Mouse (Mus musculus) erythroid progenitor cell, adult 5-6 weeks (primary cell): ENCODE results near the gene Ldb2. TPM values are rescaled to one million over a fixed set of nuclear protein-coding genes. Genes with fewer than 3 reads are reported as not detected.

ENCODE experiments used
- ATAC-seq: replicated peaks from 2 replicates; pipeline ENCODE4 v1.8.0; 2016; ENCODE audit warnings: moderate number of reproducible peaks, mild to moderate bottlenecking, moderate TSS enrichment, inconsistent platforms; ENCODE audit not compliant: poor library complexity, low FRiP score, severe bottlenecking
- total RNA-seq, 2 experiments: library from RNA; stranded (forward) in 1 of 2; stranded (reverse) in 1 of 2; fragments of 150-400 nt in 1 of 2; fragments of 186-747, 209-891 nt in 1 of 2; gene quantifications; 2 replicates each; pipeline versions ENCODE4 v1.2.3 to v1.2.4; 2015 to 2017; ENCODE audit warnings: low replicate concordance in 2 of 2

Gene Ldb2
- total RNA-seq (2015; ENCODE audit: low replicate concordance) (1.3 TPM in 1 of 2 replicates, not detected in the other), total RNA-seq (2017; ENCODE audit: low replicate concordance) (not detected in 2 replicates)

DNA sequence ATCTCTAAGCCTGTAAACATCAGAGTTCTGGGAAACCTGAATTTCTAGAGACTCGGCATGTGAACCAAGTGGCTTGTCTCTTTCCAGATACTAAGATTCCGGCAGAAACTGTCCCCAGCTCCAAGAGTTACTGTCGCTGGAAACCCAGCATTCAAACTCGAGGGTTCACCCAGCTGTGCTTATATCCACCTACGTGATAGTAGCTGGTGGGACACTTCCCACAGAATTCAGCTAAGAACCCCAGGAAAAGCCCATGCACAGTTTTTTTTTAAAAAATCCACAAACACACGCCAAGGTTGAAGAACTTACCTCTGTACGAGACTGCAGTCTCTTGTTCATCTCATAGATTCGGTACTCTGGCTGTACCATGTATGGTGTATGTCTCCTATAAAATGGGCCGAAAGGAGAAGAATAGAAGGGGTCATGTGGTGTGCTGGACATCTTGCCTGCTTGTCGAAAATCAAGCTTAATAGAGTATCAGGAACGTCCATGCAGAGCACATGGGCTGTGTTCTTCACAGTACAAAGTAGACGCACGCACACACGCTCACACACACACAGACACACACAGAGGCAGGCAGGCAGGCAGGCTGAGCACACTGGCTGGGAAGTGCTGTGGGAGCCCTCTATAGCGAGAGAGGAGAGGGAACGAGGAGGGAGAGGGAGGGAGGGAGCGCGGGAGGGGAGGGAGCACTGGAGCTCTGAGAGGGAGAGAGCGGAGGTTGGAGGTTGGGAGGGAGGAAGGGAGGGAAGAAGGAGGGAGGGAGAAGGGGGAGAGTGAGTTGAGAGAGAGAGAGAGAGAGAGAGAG, at the start of gene Ldb2:
Gene Ldb2 (minus strand): TSS at position 628 of the 808 bp plus-strand sequence.
- no peak for ATAC-seq

DNA sequence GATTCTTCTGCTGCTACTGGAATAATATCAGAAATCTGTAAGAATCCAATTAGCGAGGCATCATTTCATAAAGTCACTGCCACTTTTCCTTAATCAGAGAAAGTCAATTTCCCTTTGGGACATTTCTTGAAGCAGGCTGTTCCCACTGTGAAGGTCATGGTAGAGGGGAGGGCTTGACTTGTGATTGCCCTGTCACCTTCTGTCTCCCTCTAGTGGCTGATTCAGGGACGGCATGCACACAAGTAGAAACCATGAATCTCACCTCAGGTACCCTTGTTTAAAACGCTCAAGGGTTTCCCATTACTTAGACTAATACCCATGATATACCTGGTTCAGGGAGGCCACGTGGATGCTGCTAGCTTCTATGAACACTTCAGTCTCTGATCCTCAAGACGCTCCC, 31.8 kb upstream of the Ldb2 start:
- no peak for ATAC-seq

DNA sequence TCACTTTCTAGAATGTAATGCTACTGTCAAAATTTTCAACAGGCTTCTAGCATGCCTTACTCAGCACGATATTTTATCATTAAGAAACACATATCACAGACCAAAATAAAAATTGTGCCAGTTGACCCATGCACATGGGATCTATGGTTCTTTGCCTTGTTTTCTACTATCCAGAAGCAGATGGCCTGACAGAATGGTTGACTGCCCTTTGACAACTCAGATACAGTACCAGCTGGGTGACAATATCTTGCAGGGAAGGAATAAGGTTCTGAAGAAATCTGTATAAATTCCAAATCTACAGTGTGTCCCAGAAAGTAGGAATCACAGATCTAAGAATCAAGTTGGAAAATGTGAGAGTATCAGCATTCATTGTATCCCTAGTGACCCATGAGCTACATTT, 16.0 kb upstream of the Ldb2 start:
- ATAC-seq = no peak

DNA sequence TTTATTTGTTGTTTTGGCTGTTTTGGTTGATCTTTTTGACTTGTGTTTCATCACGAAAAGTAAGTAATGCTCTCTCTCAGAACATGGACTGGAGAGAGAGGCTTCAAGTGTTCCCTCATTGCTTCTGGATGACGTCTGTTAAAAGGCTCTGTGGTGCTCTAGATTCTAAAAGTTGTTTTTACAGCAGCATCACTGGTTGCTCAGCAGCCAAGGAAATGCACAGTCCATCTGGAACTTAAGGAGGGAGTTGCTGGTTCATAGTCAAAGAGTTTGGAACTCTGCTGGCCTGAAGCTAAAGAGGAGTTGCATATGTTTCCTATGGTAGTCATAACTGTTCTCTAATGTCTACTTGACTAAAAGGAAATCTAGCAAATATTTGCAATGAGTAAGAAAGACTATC, 6.5 kb upstream of the Ldb2 start:
- no peak for ATAC-seq

DNA sequence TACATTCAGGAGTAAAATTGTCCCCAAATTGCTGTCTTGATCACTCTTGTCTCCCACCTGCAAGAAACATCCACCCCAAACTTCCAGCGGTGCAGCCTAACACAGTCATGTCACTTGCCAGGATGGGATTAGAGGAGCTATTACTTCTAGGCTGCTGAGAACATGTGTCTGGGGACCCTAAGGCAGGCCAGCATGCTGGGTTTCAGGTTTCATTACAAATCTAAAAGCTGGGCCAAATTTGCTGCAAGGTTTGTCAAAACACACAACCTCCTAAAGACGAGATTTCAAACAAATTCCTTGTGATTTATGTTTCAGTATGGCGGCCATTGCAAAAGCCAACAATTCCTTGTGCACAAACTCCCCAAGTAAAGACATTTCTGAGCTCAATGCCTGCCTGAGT, 1.6 kb upstream of the Ldb2 start:
- no peak for ATAC-seq

DNA sequence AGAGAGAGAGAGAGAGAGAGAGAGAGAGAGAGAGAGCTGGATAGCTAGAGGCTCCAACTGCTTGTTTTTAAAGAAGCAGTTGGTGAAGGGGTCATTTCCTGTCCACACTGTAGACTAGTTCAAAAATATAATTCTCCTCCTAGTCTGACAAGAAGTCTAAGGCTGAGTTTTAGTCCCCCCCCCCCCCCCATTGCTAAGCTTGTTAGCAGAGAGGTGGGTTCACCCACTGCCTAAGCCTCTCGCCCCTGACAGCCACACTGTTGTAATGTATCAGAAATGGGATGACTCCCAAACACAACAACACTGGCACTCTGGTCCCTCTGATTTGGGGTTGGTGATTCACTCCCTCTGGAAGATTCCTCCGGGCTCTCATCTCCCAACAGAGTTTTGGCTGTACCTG, 381 bp upstream of the Ldb2 start:
- ATAC-seq = no peak

DNA sequence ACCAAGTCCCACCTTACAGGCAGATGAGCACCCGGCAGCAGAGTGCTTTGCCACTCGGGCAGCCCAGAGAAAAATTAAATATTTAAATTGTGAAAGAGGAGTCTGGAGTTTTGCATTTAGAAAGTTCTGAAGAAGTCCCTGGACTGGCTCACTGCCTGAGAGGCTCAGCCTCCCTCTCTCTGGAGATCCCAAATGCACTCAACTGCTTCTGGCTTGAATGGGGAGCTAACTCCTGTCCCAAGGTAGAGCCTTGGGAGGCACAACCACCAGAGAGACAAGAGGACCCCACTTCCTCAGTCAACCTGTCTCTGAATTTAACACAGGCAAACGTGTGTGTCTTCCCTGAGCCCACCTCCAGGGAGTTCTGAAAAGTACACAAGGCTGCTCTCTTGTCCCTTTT, 987 bp downstream of the Ldb2 start:
- no peak for ATAC-seq

DNA sequence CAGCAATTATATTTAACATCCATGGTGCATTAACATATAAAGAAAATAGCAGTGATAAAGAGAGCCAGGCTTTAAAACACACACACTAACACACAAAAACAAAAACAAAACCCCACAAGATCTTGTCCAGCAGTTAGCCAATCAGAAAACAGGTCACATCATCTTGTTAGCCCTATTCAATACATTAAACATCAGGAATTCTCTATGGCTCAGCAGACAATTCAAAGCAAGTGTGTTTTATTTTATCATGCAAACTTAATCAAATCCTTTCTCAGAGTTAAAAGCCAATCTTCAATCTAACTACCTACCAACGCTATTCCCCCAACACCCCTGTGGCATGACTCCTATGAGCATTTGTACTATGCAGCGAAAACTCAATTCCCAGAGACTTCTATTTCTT, 1.4 kb downstream of the Ldb2 start:
- ATAC-seq = no peak

DNA sequence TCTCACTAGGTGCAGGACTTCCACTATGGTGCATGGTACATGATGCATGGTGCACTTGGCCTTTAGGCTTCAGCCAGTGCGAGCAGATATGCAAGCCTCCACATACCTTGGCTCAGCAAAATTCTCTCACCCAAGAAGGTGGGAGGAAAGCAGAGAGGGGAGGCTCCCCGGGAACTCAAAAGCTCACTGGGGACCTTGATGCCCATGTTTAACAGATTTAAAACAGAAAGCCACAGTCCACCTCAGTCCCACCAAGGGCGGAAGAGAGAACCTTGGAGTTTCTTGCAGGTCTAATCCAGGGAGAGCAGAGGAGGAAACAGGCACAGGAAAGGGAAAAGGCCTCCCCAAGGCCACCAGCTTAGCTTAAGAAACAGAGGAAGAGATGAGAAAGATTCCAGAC, 14.9 kb downstream of the Ldb2 start:
- ATAC-seq = no peak

DNA sequence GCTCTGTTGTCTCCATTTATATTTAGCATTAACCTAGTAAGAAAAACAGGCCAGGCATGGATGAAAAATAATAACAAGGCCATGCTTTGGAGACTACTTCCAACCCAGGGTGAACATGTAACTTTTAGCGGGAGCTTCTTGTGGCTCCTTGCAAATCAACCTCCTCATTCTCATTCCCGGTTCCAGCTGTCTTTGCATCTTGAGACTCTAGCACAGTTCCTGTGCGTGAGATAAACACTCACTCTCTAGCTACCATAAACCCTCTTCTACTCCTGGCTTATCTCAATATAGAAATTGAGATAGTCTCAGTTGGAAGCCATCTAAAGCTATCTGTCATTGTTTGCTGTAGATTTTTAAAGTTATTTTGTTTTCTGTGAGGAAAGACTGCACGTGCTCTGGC, 20.1 kb downstream of the Ldb2 start:
- no peak for ATAC-seq

DNA sequence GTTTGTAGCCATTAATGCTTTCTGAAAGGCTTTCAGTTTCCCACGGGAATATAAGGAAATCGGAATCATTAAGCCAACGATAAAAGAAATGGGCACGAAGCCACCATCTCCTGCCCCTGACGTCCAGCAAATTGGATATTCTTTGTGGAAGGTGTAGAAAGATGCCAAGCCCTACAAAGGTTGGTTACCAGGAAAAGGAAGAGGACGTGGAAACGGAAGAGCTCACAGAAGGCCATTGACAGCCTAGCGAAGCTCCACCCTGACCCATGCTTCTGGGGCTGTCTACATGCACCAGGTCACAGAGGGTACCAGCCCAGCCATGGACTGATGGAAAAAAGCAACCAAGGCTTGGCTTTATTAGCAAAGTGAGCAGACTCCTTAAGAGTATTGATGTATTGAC, 31.0 kb downstream of the Ldb2 start:
- ATAC-seq = no peak

DNA sequence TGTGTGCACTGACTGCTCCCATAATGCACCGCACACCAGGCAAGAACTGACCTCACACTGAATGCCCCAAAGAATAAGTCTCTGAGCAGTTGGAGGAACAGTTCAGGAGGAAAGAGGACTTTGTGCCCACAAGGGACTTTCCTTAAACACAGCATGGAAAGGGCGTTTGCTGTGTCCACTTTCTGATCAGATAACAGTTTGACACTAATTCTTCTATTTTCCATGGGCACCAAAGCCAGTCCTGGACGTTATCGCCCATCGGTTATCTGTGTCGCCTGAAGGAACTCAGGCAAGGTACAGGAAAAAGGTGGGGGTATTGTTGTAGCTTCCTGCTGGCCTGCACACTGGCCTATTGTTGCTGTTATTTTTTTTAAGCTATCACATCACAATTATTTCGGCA, 34.6 kb downstream of the Ldb2 start:
- ATAC-seq = no peak

DNA sequence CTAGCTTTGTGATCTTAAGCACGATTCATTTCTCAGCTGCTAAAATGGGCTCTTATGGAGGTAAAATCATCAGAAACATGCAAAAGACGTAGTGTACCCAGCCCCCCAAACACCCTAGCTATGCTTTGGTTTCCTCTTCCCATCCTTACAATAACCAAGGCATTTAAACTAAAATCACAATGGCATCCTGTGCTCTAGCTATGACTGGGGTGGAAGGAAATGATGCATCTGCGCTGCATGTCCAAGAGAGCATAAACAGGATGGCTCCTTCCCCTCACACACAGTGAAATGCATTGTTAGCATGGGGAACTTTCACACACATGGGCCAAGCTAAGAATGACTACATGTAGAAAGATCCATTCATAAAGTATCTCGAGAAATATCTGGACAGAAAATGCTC, 40.3 kb downstream of the Ldb2 start:
- ATAC-seq = no peak

DNA sequence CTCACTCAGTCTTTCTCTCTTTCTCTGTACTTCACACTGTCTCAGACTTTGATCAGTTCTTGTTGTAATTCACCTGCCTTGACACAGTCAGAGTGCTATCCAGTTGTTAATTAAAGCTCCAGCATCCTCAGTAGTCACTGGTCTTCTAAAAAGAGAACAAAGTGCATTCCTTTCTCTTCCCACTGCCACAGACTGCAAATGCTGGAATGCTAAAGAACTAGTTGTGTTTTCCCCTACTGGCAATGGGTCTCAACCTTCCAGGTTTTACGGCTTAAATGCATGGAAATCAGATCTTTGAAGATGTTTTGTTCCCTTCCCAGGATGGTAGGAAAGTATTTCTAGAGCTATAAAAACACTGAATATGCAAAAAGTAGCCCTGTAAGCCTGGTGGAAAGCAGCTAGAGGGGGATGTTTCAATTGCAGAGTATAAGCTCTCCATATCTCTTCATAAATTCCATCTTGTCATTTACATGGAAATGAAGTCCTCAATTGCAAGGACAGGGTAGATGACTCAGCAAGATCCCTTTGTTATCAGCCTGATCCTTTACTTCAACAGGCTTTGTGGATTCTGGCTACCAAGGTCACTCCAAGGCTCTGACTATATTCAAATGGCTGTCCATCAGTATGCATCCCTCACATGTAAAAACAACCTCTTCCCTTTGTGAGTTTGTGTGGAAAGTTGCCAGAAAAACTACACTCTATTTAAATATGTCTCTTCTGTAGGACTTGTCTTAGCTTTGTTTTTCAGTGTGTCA, 45.1 kb downstream of the Ldb2 start:
- no peak for ATAC-seq

DNA sequence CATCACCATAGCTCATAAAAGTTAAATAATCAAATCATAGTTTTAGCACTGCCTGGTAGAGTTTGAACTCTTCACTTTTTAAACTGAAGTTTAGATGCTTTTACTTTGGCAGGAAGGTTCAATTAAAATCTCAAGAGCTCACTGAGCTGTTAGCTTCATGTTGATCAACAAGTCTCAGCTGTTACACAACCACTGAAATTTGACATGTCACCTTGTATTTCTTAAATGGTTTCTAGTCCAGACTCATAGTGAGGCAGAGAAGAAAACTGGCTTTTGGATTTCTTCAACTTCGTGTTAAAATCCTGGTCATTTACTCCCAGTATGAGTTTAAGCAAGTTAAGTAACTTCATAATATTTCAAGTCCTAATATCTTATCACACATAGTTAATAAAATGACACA, 53.8 kb downstream of the Ldb2 start:
- no peak for ATAC-seq

DNA sequence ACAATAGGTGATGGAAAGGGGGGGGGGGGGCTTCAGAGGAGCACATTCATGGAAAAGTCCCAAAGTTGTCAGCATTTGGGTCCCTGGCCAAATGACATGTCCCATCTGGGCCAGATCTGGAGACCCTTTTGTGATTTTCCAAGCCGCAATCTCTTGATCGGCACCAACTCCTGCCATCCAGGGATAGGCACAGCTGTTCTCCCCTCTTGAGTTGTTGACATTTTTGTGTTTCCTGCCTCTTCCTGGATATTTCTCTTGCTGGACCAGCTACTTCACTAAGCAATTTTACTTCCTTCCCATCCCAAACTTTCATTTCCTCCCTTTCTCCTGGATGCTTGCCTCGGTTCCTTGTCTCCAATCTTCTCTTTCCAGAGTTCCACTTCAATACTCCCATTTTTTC, 63.1 kb downstream of the Ldb2 start:
- ATAC-seq = no peak

DNA sequence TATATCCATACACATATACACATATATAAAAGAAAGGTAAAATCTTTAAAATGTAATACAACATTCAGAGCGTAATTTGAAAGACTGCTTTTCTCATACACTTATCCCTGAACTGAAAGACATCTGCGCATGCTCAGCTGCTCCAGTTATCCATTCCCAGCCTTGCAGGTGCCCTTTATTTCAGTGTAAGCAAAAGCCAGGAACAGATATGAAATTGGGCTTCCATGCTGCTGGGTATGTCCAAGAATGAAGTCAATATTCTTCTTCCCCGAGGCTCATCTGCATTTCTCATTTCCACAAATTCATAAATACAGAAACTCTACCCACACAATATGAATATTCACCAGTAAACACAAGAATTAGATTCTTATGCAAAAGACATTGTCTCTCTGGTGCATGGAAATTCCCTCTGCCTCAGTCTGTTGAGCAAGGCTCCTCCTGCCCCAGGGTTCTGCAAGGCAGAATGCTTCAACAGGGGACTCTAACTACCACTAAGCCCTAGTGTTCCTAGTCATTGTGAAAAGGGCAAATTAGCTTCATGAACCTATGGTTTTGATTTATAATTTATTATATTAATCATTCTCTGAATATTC, 65.3 kb downstream of the Ldb2 start:
- ATAC-seq = no peak

DNA sequence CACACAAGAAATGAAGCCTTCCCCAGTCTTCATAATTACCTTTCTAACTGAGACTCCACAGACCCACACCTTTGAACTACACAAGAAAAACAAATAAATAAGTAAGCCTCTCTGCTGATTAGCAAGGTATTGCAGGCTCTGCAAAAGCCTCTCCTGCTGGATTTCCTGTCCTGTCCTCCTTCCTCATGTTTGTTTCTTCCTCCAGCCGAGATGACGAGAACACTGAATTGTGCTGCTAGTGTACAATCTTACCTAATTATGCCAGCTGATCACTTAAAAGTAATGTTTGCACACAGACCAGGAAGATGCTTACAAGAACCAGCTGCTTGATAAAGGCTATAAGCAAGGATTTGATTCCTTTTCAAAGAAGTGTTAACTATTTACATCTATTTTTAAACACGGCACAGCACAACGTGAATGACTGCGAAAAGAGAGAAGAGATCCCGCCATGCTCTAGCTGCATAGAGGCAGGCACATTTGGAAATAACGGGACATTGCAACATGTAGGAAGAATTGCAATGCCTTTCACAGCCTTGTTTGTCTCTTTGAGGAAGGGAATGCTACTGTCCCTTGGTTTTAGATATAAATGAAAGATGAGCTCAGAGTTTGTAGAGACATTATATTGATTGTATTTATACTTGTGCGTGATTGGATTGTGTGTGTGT, 69.7 kb downstream of the Ldb2 start:
- ATAC-seq = no peak

DNA sequence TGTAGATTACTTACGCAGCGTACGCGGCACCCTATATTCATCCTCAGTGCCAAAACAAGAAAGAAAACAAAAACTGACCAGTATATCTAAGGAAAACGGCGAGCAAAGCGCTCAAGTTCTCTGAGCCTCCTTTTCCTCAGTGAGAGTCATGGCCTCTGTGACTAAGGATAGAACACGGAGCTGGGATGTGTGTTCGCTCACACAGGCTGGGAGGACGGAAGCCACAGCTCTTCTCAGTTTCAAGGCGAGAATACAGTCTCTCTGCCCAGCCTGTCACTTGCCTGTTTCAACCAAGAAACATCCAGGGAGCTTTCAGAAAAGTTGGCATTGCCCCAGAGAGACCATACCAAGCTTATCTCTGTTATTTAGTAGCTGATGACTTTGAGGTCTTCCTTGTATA, 71.5 kb downstream of the Ldb2 start:
- ATAC-seq = no peak
